ENCODE assay signal across 9 mouse cellular contexts in the genomic region with DNA sequence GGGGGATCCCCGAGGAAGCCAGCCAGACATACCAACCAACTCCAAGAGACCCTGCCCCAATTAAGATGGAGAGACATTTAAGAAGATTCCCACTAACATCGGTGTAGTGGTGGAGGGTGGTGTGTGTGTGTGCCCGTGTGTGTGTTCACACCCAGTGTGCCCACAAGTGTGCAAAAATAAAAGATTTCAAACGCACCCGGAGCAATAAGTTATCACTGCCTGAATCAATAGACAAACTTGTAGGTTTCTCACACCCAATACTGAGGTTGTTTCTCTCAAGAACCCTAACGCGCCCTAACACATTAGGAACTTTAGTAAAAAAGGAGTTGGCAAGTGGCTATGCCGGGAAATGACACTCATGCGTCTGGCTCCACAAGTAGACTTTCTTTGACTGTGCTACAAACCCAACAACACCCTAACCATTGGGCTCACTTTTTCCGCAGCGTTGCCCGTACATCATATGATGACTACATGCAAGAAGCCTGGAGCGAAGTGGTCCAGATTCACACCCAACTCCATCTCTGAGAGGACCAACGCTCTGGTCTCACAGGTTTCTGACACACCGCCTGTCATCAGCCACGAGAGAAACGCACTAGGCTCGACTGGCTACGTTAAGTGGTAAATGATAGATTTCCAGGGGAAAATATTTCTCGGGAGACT. TPM values are rescaled to one million over a fixed set of nuclear protein-coding genes. Genes with fewer than 3 reads are reported as not detected.
A peak's percentile ranks its signal among the peaks of the same experiment; 100 is the strongest.
DNase-seq lines count a peak whose midpoint lies in the region; ATAC-seq and TF ChIP-seq lines count a peak whose summit lies in the region.
"Had no signal": no experiment of that assay in that cellular context is flagged by ENCODE, and none has a peak within 500 bp of the region (broad histone marks: within the 10 kb centered on the region; RNA-seq: fewer than 3 reads in every experiment).

No protein-coding gene starts in this region.

- H3K9ac ChIP-seq in lung, embryonic 14.5 days = peak overlapping the region; percentile 87

- H3K4me1 ChIP-seq in kidney, adult 2 months (ENCODE audit: control insufficient read depth, insufficient read depth, low read length) = no peaks in the 10 kb centered on the region; the same call in 1 of the 2 replicates
- H3K4me1 ChIP-seq in lung, embryonic 14.5 days (ENCODE audit: insufficient read depth) = no peaks in the 10 kb centered on the region

- H3K4me2 ChIP-seq in lung, embryonic 14.5 days = peak overlapping the region; percentile 79

- H3K27me3 ChIP-seq in kidney, adult 2 months (replicated peaks; ENCODE audit: control insufficient read depth, insufficient read depth, low read length) = no peaks in the 10 kb centered on the region
- H3K27me3 ChIP-seq in lung, embryonic 14.5 days (ENCODE audit: insufficient read depth, low read length) = no peaks in the 10 kb centered on the region

- peak; percentile 15; the same call in 1 of the 2 replicates for ATAC-seq in lung, embryonic 14.5 days (ENCODE audit: insufficient read depth)
- ATAC-seq in neutrophil, adult 5-6 weeks (ENCODE audit: extremely low read depth, insufficient number of reproducible peaks, low FRiP score, poor library complexity, severe bottlenecking) = peak; percentile 17; the same call in 1 of the 2 replicates

- no peak for TF ChIP-seq CTCF in kidney, adult 2 months (conservative IDR thresholded peaks at IDR 0.05; ENCODE audit: insufficient read depth, insufficient read length, low read depth, low read length)
- TF ChIP-seq CTCF in lung, embryonic 14.5 days (IDR thresholded peaks at IDR 0.05; ENCODE audit: low read depth) = no peak

- peak overlapping the region; percentile 72 for H3K4me3 ChIP-seq in kidney, adult 2 months (ENCODE audit: insufficient read depth, low read depth, low read length)
- H3K4me3 ChIP-seq in lung, embryonic 14.5 days (ENCODE audit: low read depth, low read length) = peak overlapping the region; percentile 83

- peak; percentile 10 for DNase-seq in ovary, postnatal 36 days (ENCODE audit: low spot score)
- no peak for DNase-seq in ovary, adult 18-20 months (ENCODE audit: low spot score)
- DNase-seq in brain, adult 2 months (ENCODE audit: low read depth, low spot score) = peak; percentile 38
- DNase-seq in forelimb bud, embryonic 11.5 days (ENCODE audit: low read depth, low spot score) = peak; percentile 7
- DNase-seq in kidney, adult 2 months = peak; percentile 29
- peak; percentile 56 for DNase-seq in lung, embryonic 14.5 days
- DNase-seq in c-Kit-positive CD71-positive TER-119-positive erythroid progenitor cells, embryonic 14.5 days (ENCODE audit: low spot score) = no peak

- WGBS in kidney, adult 2 months = 24% methylated on average over 20 of the region's 20 CpGs
- WGBS in lung, embryonic 14.5 days = 30% methylated on average over 20 of the region's 20 CpGs

- H3K36me3 ChIP-seq in kidney, adult 2 months (ENCODE audit: control insufficient read depth, insufficient read depth, low read length) = no peaks in the 10 kb centered on the region
- no peaks in the 10 kb centered on the region for H3K36me3 ChIP-seq in lung, embryonic 14.5 days (ENCODE audit: insufficient read depth)

- H3K9me3 ChIP-seq in lung, embryonic 14.5 days (ENCODE audit: low read depth, low read length) = no peaks in the 10 kb centered on the region

- no peak overlapping the region for H3K27ac ChIP-seq in kidney, adult 2 months (ENCODE audit: insufficient read depth, low read depth, low read length)
- peak overlapping the region; percentile 95 for H3K27ac ChIP-seq in lung, embryonic 14.5 days (ENCODE audit: low read depth)

- no peak for TF ChIP-seq POLR2A in kidney, adult 2 months (IDR thresholded peaks at IDR 0.05; ENCODE audit: low read depth, low read length)

RNA-seq across cellular contexts. Expression of a gene that starts 0.9 kb away (rescaled TPM):
- polyA plus RNA-seq in kidney, adult 2 months (2012; rRNA removed) = 5.1 and 6.5 TPM in 2 replicates
- polyA plus RNA-seq in lung, embryonic 14.5 days (2014; fragmentation: Nextera tagmentation; extraction: Ambion mirVana) = 29.8 and 32.1 TPM in 2 replicates
- 88.2 and 112 TPM in 2 replicates for total RNA-seq in neutrophil, adult 5-6 weeks (2017)

RNA-seq across cellular contexts. Expression of a gene that starts 5.9 kb away (rescaled TPM):
- 13.7 TPM in 2 replicates for polyA plus RNA-seq in kidney, adult 2 months (2012; rRNA removed)
- polyA plus RNA-seq in lung, embryonic 14.5 days (2014; fragmentation: Nextera tagmentation; extraction: Ambion mirVana) = 22.3 and 25.0 TPM in 2 replicates
- 19.3 and 22.6 TPM in 2 replicates for total RNA-seq in neutrophil, adult 5-6 weeks (2017)

RNA-seq across cellular contexts. Expression of a gene that starts 34.2 kb away (rescaled TPM):
- not detected in 2 replicates for polyA plus RNA-seq in kidney, adult 2 months (2012; rRNA removed)
- polyA plus RNA-seq in lung, embryonic 14.5 days (2014; fragmentation: Nextera tagmentation; extraction: Ambion mirVana) = not detected in 2 replicates
- not detected in 2 replicates for total RNA-seq in neutrophil, adult 5-6 weeks (2017)
- total RNA-seq: gastrocnemius, adult 8-10 months had no signal

RNA-seq across cellular contexts. Expression of a gene that starts 53.2 kb away (rescaled TPM):
- 35.3 and 43.5 TPM in 2 replicates for polyA plus RNA-seq in kidney, adult 2 months (2012; rRNA removed)
- 14.6 and 17.3 TPM in 2 replicates for polyA plus RNA-seq in lung, embryonic 14.5 days (2014; fragmentation: Nextera tagmentation; extraction: Ambion mirVana)
- not detected in 2 replicates for total RNA-seq in neutrophil, adult 5-6 weeks (2017)

Comparison
In these comparisons a context has a peak if more than half of its experiments do, and no peak if none do; other contexts are left out.
1. DNase-seq: peak in ovary, postnatal 36 days (single experiment), brain, adult 2 months (single experiment), forelimb bud, embryonic 11.5 days (single experiment), kidney, adult 2 months (single experiment) and lung, embryonic 14.5 days (single experiment); none in ovary, adult 18-20 months (single experiment) and c-Kit-positive CD71-positive TER-119-positive erythroid progenitor cells, embryonic 14.5 days (single experiment).